9 mouse cellular contexts compared by ENCODE assay signal in the genomic region with DNA sequence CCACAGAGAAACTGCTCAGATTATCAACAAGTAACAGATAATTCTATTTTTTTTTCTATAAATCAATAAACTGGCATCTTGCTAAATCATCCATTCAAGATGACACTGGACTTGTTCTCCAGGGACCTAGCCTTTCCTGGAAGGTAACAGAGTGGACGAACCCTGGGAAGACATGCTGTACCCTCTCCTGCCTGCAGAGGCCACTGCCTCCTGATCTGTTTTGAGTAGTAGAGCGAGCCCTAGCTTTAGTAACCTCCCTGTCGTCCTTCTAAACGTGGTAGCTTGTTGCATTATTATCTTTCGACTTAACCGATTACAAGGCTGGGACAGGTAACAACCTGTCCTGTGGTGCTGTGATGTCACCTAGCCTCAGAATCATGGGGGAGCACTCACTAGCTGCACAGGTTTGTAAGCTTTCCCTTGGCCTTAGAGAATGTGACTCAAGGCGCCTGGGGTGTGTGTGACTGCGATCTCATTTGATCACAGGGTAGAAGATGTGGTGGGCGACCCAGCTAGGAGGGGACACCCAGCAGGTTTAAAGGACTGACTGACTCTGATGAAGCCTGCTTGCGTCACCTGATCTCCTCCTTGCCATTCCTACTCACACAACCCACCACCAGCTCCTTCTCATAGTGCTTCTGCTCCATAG.
DNase-seq lines count a peak whose midpoint lies in the region; ATAC-seq lines count a peak whose summit lies in the region.
"Had no signal": no experiment of that assay in that cellular context is flagged by ENCODE, and none has a peak within 500 bp of the region (broad histone marks: within the 10 kb centered on the region; RNA-seq: fewer than 3 reads in every experiment).

No protein-coding gene starts in this region.

- no peaks in the 10 kb centered on the region for H3K27me3 ChIP-seq in heart, embryonic 11.5 days (ENCODE audit: control insufficient read depth, insufficient read depth, low read length)
- H3K27me3 ChIP-seq in kidney, embryonic 16.5 days (ENCODE audit: insufficient read depth, low read length): no peaks in the 10 kb centered on the region

- ATAC-seq in heart, embryonic 11.5 days (replicated peaks; ENCODE audit: insufficient number of reproducible peaks, low FRiP score, low TSS enrichment): no peak; the same call in 1 of the 2 replicates
- ATAC-seq in kidney, embryonic 16.5 days (ENCODE audit: low FRiP score, low TSS enrichment): peak; percentile 54

- H3K27ac ChIP-seq in heart, embryonic 11.5 days (ENCODE audit: low read depth, low read length): no peak overlapping the region
- no peak overlapping the region for H3K27ac ChIP-seq in kidney, embryonic 16.5 days (ENCODE audit: low read length)

- DNase-seq in heart, adult 11 months: peak; percentile 94
- DNase-seq in Muller cell, postnatal 12 days (ENCODE audit: inconsistent ontology term): peak; percentile 37
- DNase-seq in cerebellum, postnatal 36 days: peak; percentile 57 to 66
- DNase-seq in heart, adult 9 months (ENCODE audit: low spot score in 2 of 2): peak; percentile 40 to 42
- DNase-seq in lung, postnatal 14 days: peak; percentile 61
- DNase-seq in right cerebral cortex, postnatal 14 days: peak; percentile 52

- peaks cover 10% of the 10 kb centered on the region; the same call in 1 of the 2 replicates for H3K4me1 ChIP-seq in heart, embryonic 11.5 days (ENCODE audit: control insufficient read depth, insufficient read depth, low read length)
- peaks cover 3% of the 10 kb centered on the region; the same call in 1 of the 2 replicates for H3K4me1 ChIP-seq in kidney, embryonic 16.5 days (ENCODE audit: insufficient read depth, low read length)

- H3K9me3 ChIP-seq in heart, embryonic 11.5 days (replicated peaks; ENCODE audit: control insufficient read depth, low read length): no peaks in the 10 kb centered on the region
- no peaks in the 10 kb centered on the region for H3K9me3 ChIP-seq in kidney, embryonic 16.5 days (ENCODE audit: low read length)

- H3K4me3 ChIP-seq in heart, embryonic 11.5 days (ENCODE audit: low read depth, low read length): no peak overlapping the region
- H3K4me3 ChIP-seq in kidney, embryonic 16.5 days (ENCODE audit: low read length): no peak overlapping the region

- H3K36me3 ChIP-seq in heart, embryonic 11.5 days (ENCODE audit: control insufficient read depth, insufficient read depth, low read length): no peaks in the 10 kb centered on the region
- H3K36me3 ChIP-seq in kidney, embryonic 16.5 days (ENCODE audit: insufficient read depth, low read length): no peaks in the 10 kb centered on the region
- H3K36me3 ChIP-seq: G1E had no signal

- no peak overlapping the region for H3K9ac ChIP-seq in heart, embryonic 11.5 days (ENCODE audit: low read depth, low read length)
- H3K9ac ChIP-seq in kidney, embryonic 16.5 days (replicated peaks; ENCODE audit: low read length): no peak overlapping the region

- no peak overlapping the region for H3K4me2 ChIP-seq in heart, embryonic 11.5 days
- no peak overlapping the region for H3K4me2 ChIP-seq in kidney, embryonic 16.5 days (replicated peaks; ENCODE audit: low read depth, low read length)

- WGBS in heart, embryonic 11.5 days (ENCODE audit: insufficient replicate concordance): 44% methylated on average over 10 of the region's 10 CpGs
- WGBS in kidney, embryonic 16.5 days: 51% methylated on average over 10 of the region's 10 CpGs

Comparison
In these comparisons a context has a peak if more than half of its experiments do, and no peak if none do; other contexts are left out.
1. DNase-seq: peak in every context shown above with its lines; median percentile 94 in heart, adult 11 months; 62 in cerebellum, postnatal 36 days; 61 in lung, postnatal 14 days; 52 in right cerebral cortex, postnatal 14 days; 41 in heart, adult 9 months; 37 in Muller cell, postnatal 12 days.